Mouse (Mus musculus) 416B (cell line): ENCODE results near the gene Dnajc4.
"Not testable (repeated sequence)": the region's sequence is repeated elsewhere in the genome, so short reads cannot be mapped to it uniquely, and the experiment has no call there.

Source experiments
- DNase-seq: peaks from one replicate; pipeline ENCODE4 v3.0.0; 2011; ENCODE audit warnings: low read depth

The Dnajc4 gene

DNA sequence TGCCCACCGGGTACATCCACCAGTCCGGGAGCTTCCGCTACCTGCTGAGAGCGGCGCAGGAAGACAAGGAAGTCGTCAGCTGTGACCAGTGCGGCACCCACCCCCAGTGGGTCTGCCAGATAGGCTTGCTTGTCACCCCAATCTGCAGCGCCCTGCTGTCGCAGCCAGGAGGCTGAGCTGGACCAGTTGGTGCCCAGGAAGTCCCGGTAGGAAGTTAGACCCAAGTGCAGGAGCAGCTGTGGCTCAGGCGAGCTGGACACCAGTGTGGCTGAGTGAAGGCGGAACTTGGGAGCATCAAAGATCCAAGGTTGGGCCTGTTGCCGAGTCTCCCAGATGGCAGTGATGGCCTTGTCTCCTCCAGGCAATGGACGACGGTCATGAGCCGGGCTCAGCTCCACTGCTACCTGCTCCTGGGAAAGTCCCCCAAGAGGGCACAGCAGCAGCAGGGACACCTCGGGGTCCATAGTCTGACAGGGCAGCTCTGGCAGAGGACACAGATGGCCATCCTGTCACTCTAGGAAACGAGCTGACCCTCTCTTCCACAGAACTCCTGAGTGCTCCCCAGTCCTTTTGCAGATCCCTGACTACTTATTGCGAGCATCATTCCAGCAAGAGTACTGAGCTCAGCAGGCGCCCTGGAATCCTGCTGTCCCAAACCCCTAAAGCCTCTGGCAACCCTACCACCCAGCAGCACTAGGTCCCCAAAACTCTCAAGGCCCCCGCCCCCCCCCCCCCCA, 3.1 kb upstream of the Dnajc4 start:
- DNase-seq = no peak

DNA sequence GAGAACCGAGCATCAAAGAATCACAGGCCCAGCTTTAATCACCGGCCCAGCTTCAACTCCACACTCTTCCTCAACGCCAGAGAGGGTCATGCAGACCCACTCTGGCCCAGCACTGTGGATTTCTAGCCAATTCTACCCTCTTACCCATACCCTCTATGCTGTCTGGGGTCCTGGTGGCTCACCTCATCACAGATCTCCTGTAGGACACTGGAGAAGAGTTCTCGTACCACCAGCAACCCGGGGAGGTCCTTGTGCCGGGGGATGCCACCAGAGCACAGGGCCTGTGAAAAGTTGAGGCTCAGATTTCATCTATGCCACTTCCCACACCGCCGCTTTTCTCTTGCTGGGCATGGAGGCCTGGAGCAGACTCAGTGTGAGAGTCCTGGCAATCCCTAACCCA, 2.1 kb upstream of the Dnajc4 start:
- DNase-seq = no peak

DNA sequence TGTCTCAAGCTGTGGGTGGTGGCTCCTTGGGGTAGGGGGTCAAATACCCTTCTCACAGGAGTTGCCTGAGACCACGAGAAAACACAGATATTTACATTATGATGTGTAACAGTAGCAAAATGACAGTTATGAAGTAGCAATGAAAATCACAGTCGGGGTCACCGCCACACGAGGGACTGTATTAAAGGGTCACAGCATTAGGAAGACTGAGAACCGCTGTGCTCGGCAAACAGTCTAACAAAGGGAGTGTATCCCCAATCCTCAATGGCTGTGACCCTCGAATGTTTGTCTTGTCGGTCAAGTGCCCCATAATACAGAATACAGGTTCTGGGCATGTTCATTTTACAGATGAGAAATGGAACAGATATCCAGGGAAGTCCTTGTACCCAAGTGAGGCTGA, 1.6 kb upstream of the Dnajc4 start:
- no peak for DNase-seq

DNA sequence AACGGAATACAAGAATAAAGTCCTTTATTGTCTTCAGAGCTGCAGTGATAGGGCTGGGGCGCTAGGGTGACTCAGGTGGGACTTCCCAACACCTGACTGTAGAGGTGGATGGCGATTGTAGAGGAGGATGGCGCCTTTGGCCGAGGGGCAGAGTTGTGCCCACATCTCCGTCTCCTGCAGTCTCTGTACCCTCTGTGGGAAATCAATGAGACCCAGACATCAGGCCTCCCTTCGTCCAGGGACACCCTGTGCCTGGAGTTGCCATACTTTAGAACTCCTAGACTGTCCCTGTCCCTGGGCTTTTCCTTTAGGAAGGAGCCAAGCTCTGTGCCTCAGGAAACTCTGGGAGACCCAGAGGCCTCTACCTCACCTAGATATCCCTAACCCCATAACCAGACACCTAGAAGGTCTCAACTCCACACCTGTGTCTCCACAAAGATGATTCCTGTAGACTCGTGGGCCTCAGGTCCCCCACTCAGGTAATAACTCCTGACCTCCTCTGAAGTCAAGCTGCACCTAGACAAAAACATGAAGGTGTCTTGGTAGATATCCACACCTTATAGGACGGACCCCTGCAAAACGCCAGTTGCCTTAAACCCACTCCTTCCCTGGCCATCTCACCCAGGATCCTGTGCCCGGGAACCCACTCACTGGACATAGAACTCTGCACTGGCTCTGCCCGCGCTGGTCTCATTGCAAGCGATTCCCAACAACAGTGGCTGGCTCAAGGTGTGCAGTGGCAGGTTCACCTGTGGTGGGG, 819 bp upstream of the Dnajc4 start:
- no peak for DNase-seq

DNA sequence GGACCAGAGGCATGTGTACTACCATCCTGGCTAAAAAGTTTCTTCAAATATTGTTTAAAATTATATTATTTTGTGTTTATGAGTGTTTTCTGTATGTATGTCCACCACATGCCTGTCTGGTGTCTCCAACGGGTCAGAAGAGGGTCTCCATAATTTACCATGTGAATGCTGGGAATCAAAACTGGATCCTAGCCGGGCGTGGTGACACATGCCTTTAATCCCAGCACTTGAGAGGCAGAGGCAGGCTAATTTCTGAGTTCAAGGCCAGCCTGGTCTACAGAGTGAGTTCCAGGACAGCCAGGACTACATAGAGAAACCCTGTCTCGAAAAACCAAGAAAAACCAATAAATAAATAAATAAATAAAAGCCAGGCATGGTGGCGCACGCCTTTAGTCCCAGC, 1.2 kb downstream of the Dnajc4 start:
- DNase-seq = not testable (repeated sequence)

DNA sequence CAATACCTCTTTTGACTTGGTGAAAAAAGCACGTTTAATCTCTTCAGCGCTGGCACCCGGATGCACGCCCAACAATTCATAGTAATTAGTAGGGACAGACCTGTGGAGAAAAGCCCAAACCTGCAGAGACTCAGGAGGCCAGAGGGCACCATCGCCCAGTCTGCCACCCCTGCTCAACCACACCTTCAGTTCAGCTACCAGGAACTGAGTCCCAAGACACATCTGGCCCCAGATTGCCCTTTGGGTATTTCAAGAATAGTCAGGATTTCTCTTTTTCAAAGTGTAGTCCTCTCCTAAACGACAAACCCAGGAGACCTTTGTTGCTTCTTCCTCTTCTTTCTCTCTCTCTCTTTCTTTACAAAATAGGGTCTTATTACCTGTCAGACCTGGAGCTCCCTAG, 1.7 kb downstream of the Dnajc4 start:
- DNase-seq = no peak

DNA sequence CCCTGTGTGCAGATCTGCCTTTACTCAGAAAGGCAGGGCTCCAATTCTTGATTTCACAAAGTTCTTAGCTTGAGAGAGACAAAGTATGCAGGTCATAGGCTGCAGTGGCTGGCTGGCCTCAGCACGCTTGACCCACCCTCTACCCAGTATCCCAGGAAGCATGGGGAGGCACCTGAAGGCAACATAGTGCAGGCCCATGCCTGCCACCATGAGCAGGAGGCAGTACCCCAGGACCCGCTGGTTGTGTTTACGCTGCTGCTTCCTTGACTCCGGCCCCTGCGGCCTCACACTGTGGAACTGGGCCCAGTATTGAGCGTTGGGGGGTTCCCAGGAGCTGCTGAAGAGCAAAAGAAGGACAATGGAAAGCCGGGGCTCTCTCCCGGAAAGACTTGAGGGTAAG, 3.1 kb downstream of the Dnajc4 start:
- no peak for DNase-seq

DNA sequence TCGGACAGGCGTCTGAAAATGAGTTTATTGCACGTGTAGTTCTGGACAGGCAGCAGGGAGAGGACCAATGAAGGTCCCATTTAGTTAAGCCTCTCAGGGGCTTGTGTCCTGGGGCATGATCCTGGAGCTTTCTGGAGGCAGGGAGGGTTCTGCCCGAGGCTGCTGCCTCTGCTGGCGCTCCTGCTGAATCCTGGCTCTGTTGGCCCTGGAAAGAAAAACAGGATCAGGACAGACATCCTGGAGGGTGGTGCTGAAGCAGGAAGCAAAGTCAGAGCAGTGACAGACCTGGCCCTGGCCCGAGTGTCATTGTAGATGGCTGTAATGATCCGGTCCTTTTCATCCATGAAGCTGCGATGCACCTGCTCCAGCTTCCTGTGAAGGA, 4.5 kb downstream of the Dnajc4 start:
- DNase-seq = no peak

DNA sequence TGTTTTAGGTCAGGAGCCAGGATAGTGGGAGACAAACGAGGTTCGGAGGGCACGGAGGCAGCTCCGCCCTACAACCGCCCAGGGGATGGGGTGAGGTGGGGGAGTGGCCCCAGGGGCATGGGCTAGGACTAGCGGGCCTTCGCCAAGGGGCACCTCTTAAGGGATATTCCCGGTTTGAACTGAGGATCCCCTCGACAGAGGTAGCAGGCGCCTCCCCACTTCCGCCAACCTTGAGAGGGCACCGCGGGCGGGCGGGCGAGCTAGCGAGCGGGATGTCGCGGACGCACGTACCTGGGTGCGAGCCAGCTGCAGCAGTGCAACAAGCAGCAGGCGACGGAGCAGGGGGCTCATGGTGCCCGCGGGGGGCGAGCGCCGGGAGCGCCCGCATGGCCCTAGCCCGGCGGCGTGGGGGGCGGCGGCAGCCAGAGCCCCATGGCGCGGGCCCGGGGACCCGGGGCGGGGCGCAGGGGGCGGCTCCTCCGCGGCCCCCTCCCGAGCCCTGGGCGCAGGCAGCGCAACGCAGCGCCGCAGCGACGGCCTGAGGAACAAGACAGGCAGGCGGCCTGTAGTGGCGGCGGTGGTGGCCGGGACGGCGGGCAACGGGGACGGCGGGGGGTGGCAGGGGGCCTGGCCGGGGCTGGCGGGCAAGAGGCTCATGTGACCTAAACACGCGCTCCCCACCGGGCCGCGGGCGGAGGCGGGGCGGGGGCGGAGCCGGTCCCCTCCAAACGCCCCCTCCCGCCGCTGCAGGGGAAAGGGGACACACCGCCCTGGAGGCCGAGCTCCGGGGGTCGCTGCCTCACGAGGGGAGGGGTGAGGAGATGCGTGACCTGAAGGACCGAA, 5.1 kb downstream of the Dnajc4 start, which contains the start of gene Vegfb:
Vegfb (minus strand) TSS at position 591 of the 843 bp plus-strand sequence.
- peak; percentile 61 for DNase-seq

DNA sequence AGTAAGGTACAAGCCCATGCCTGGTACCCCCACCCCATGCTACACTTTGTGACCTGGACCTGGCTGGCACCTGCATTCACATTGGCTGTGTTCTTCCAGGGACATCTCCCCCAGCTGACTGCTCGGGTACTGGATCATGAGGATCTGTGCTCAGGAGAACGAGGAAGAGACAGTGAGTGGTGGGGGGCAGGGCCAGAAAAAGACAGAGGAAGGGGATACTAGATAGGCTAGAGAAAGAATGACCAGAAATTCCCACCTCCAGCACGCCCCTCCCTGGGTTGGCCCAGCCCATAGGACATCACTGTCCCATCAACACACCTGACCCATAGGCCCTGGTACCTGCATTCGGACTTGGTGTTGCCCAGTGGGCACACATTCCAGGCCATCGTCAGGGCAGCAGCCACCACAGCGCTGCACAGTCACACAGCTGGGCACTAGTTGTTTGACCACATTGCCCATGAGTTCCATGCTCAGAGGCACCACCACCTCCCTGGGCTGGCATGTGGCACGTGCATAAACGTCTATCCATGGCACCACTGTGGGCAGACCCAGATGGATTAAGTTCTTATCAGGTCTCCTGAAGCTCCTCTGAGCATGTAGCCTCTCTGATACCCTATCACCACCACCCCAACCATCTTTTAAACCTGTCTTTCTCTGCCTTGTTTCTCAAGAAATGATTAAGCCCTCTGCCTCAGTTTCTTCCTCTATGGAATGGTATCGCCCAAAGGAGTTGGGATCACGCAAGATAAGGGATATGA, 6.2 kb downstream of the Dnajc4 start:
- no peak for DNase-seq

DNA sequence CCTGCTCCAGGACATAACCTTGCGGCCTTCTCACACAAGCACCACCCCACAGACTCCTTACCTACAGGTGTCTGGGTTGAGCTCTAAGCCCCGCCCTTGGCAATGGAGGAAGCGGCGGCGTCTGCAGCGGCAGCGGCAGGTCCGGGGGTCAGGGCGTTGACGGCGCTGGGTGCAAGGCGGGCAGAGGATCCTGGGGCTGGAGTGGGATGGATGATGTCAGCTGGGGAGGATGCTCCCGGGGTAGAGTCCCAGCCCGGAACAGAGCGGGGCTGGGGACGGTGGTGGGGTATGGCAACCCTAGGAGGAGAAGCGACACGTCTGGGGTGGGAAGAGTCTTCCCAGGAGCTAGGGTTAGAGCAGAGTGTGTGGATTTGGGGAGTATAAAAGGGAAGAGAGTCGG, 7.1 kb downstream of the Dnajc4 start:
- no peak for DNase-seq

DNA sequence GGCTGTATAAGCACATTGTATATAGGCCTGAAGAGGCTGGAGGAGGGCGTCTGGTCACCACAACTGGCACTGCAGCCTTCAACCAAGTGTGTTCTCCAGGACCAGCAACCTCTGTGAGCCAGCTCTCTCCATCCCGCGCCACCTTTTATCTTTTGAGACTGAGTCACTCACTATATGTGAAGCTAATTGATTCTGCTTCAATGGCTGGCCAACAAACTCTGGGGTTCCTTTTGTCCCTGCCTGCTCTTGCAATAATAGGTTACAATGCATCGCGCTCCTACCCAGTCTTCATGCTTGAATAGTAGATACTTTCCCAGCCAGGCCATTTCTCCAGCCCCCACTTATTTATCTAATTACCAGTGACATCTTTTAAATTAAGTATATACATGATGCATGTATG, 8.8 kb downstream of the Dnajc4 start:
- DNase-seq = no peak

DNA sequence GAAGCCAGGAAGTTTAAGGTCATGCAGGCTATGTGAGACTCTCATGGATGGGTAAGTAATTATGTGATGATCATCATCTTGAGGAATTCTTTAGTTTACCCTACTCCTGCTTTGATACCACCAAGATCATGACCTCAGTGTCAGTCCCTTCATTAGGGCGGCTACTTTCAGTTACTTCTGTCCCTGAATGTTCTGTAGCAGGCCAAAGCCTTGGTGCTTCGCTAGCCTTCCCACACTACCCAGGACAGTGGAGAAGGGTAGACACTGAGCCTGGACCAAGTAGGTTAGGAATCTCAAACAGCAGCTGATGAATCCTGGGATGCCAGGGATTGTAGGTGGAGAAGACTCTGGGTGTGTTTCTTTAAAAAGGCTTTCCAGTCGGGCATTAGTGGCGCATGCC, 10.9 kb downstream of the Dnajc4 start:
- no peak for DNase-seq

DNA sequence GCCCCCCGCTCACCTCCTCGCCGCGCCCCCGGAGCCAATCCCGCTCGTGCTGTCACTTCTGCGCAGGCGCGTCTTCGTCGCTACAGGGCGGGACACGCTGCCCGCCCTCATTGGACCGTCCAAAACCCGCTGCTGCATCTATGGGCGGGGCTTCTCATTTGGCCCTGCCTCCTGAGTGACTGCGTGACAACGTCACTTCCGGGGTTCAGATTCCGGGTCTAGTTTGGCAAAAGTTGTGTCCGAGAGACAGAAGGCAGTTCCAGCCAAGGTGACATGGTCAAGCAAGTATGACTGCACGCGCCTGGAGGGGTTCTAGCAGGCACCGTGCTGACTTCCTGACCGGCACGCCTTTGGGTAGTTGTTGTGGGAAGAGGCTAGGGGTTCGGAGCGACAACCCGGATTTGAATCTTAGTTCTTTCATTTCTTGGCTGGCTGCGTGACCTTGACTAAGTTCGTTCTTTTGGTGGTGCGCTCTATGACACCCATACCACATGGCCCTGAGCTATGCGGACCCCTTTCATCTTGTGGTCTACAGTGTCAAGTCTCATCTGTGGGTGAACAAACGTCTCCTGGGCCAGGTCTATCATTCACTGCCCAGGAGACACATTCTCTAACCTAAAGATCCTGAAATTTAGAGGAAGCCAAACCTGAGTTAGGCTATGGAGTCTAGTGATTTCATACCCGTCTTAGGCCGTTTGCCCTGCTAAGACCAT, 11.8 kb downstream of the Dnajc4 start, which contains the start of gene Fkbp2:
Fkbp2 (minus strand) TSS at position 121 of the 713 bp plus-strand sequence.
- peak; percentile 99 for DNase-seq

DNA sequence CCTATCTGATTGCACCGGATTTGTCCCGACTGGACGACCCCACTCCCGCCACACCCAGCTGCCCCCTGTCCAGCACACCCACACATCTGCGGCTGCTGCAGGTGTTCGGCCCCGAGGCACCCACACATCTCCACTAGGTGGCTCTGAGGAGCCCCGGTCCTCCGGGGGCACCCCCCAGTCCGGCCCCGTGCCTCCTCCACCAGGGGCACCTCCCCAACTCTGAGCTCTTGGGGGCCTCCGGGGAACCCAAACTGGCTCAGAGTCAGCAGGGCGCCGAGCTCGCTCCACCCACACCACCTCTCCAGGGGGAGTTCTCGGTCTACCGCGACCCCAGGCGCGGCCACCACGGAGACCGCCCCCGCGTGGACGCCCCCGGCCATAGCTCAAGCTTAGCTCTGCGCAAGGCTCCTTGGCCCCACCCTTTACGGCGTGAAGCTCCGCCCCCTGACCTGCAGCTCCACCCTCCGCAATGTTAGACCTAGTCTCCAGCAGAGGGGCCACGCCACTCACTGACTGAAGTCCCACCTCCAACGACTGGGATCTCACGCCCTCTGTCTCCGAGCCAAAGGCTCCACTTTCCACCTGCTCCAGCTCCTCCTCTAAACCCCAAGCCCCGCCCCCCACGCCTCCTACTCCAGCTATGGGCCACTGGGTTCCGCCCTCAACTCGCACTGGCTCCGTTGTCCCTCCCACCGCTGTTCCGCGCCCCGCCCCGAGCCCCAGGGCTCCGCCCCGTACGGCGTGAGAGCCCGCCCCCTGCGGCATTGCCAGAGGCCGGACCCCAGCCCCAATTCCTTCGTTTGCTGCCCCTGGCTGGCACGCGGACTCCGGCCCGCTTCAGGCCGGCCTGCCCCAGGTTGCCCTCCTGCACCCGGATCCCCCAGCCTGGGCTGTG, 12.6 kb downstream of the Dnajc4 start:
- DNase-seq = peak; percentile 100

DNA sequence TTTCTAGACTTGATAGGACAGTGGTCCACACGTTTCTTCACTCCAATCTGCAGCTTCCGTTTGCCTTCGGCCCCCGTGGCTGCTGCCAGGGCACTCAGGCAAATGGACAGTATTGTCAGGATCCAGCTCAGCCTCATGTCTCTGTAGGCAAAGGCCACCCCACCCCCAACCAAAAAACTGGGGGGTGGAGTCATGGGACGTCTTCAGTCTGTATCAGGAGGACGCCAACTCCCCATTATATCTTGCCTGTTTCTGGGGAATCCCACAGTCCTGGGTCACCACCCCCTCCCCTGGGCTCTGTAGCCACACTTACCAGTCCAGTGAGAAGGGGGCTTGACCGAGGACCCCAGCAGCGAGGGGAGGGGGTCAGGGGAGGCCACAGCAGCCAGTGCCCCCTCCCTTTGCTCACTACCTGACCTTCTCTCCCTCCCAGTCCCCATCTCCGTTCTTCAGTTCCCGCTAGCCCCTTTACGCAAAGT, 13.3 kb downstream of the Dnajc4 start:
- DNase-seq = peak; percentile 55

DNA sequence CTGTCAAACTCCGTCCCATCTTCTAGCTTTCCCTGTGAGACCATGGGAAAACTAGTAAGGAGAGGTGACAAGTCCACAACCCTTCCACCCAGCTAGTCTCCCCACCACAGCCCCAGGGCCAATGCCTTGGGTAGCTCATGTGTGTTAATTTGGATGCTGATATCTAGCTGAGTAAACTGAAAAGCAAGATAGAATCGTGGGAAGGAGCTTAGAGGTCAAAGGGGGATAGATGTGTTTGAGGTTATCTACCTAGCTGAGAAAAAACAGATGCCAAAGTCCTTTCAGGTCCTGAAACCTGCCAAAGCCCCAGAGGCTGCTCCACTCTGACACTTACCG, 13.8 kb downstream of the Dnajc4 start:
- DNase-seq = no peak

DNA sequence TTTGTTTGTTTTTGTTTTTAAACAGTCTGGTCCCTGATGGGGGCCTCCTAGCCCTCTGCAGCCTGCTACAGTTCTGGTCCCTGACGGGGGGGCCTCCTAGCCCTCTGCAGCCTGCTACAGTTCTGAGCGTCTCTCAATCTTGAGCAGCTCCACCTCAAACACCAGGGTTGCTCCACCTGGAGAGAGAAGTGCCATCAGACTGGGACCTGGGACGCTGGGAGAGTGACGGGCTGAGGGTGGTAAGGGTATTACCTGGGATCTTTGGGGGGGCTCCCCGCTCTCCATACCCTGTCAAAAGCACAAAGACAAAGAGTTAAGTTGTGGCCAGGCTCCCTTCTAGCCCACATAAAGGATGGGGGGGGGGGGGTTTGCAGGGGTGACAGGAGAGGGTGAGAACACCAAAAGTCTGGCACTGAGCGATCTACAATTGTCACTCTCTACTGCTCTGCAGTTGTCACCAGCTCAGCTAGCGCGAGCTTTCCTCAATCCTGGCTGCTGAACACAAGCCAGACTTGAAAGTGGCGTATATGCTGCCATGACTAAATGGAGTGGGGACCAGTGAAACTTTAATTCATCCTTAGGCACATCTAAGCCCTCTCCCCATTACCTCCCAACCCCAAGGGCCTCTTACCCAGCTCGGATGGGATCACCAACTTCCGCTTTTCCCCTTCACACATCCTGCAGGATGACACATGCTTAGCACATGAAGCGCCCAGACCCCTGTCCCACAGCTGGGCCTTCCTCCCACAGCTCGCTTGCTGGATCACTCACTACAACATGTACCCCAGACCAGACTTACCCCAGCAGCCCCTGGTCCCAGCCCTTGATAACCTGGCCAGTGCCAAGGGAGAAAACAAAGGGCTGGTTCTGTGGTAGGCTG, 14.4 kb downstream of the Dnajc4 start:
- no peak for DNase-seq
